In genomic region chr1:172612745-172613144, GRCm38 (mm10) we compare ENCODE assay signal across 15 mouse cellular contexts. TPM values are rescaled to one million over a fixed set of nuclear protein-coding genes. Genes with fewer than 3 reads are reported as not detected.
DNase-seq lines count a peak whose midpoint lies in the region; ATAC-seq and TF ChIP-seq lines count a peak whose summit lies in the region.
"Had no signal": no experiment of that assay in that cellular context is flagged by ENCODE, and none has a peak within 500 bp of the region (broad histone marks: within the 10 kb centered on the region; RNA-seq: fewer than 3 reads in every experiment).

No protein-coding gene starts in this region.

- DNase-seq in forebrain, postnatal 0 days, result no peak
- DNase-seq in forebrain, embryonic 14.5 days (ENCODE audit: low spot score), result no peak
- DNase-seq in layer of hippocampus, adult 2 months (ENCODE audit: low spot score in 2 of 2), result no peak
- no peak for DNase-seq in layer of hippocampus, postnatal 14 days (ENCODE audit: low spot score in 2 of 2)
- no peak for DNase-seq in CH12.LX (ENCODE audit: extremely low read depth)
- no peak for DNase-seq in brain, embryonic 14.5 days (ENCODE audit: low read depth)
- DNase-seq: cerebellum, adult 2 months; gastrocnemius, postnatal 25 days; lung, adult 2 months had no signal

- no peaks in the 10 kb centered on the region for H3K36me3 ChIP-seq in forebrain, postnatal 0 days (ENCODE audit: insufficient read depth)
- no peaks in the 10 kb centered on the region for H3K36me3 ChIP-seq in forebrain, embryonic 14.5 days (ENCODE audit: control insufficient read depth, insufficient read depth, low read length)
- no peaks in the 10 kb centered on the region for H3K36me3 ChIP-seq in CH12.LX (replicated peaks in 1 of 2; ENCODE audit: control insufficient read depth in 1 of 2, insufficient read depth in 1 of 2, low read length in 1 of 2)
- H3K36me3 ChIP-seq: hindbrain, embryonic 12.5 days; stomach, embryonic 15.5 days had no signal

- H3K4me3 ChIP-seq in forebrain, postnatal 0 days (ENCODE audit: low read depth, low read length), result no peak overlapping the region
- H3K4me3 ChIP-seq in forebrain, embryonic 14.5 days (ENCODE audit: low read depth, low read length), result no peak overlapping the region
- no peak overlapping the region for H3K4me3 ChIP-seq in layer of hippocampus, adult 2 months
- H3K4me3 ChIP-seq in CH12.LX (replicated peaks in 1 of 3; ENCODE audit: low read depth in 2 of 3, low read length in 2 of 3, poor library complexity in 1 of 3), result no peak overlapping the region
- H3K4me3 ChIP-seq: hindbrain, embryonic 12.5 days; stomach, embryonic 15.5 days had no signal

- 65% methylated on average over 1 of the region's 1 CpGs for WGBS in forebrain, postnatal 0 days
- 60% methylated on average over 1 of the region's 1 CpGs for WGBS in forebrain, embryonic 14.5 days

- no peak for ATAC-seq in forebrain, postnatal 0 days
- ATAC-seq in forebrain, embryonic 14.5 days, result no peak
- ATAC-seq in inflammation-experienced regulatory T-cells, adult 6 months, result no peak
- no peak for ATAC-seq in cerebellum, adult (ENCODE audit: insufficient number of reproducible peaks, low FRiP score, low TSS enrichment)

- no peak for TF ChIP-seq EP300 in CH12.LX (IDR thresholded peaks at IDR 0.05; ENCODE audit: low read length)

- TF ChIP-seq CTCF in forebrain, postnatal 0 days (IDR thresholded peaks at IDR 0.05; ENCODE audit: low read depth), result peak; percentile 65
- TF ChIP-seq CTCF in layer of hippocampus, adult 2 months (conservative IDR thresholded peaks at IDR 0.05), result peak; percentile 55
- peak in 1 of 2 experiments; percentile 70; a peak in 2 of 4 replicates for TF ChIP-seq CTCF in CH12.LX (conservative IDR thresholded peaks at IDR 0.05 in 1 of 2, IDR thresholded peaks at IDR 0.05 in 1 of 2; ENCODE audit: low read depth in 2 of 2, low read length in 2 of 2)
- peak; percentile 37; the same call in 1 of the 2 replicates for TF ChIP-seq CTCF in brain, embryonic 14.5 days (IDR thresholded peaks at IDR 0.05; ENCODE audit: borderline replicate concordance, extremely low read depth, insufficient read depth, insufficient read length)

- no peak for TF ChIP-seq POLR2A in CH12.LX (IDR thresholded peaks at IDR 0.05; ENCODE audit: low read depth, low read length)
- TF ChIP-seq POLR2A in brain, embryonic 14.5 days (IDR thresholded peaks at IDR 0.05; ENCODE audit: borderline replicate concordance, extremely low read depth, insufficient read depth, insufficient read length, poor library complexity, severe bottlenecking), result no peak

- dilution Hi-C loops in CH12.LX (cut with MboI; ENCODE audit: extremely low pct_ligation_motif_present, extremely low pct_unique_long_range_greater_than_20kb, low sequenced_read_pairs), result no loop called here

- peak; percentile 57 for TF ChIP-seq RAD21 in CH12.LX (IDR thresholded peaks at IDR 0.05; ENCODE audit: low read depth, low read length)

- no peak overlapping the region for H3K4me2 ChIP-seq in forebrain, postnatal 0 days (ENCODE audit: low read depth)
- no peak overlapping the region for H3K4me2 ChIP-seq in forebrain, embryonic 14.5 days (ENCODE audit: low read length)
- H3K4me2 ChIP-seq in CH12.LX (ENCODE audit: insufficient read depth, low read depth, poor library complexity, severe bottlenecking), result no peak overlapping the region
- H3K4me2 ChIP-seq: hindbrain, embryonic 12.5 days; stomach, embryonic 15.5 days had no signal

- H3K9ac ChIP-seq in forebrain, postnatal 0 days, result no peak overlapping the region
- no peak overlapping the region for H3K9ac ChIP-seq in forebrain, embryonic 14.5 days (ENCODE audit: low read length)
- no peak overlapping the region for H3K9ac ChIP-seq in CH12.LX (ENCODE audit: insufficient read depth, low read depth)
- H3K9ac ChIP-seq: hindbrain, embryonic 12.5 days; stomach, embryonic 15.5 days had no signal

- H3K27me3 ChIP-seq in forebrain, postnatal 0 days (ENCODE audit: insufficient read depth, low read length), result no peaks in the 10 kb centered on the region
- no peaks in the 10 kb centered on the region for H3K27me3 ChIP-seq in forebrain, embryonic 14.5 days (replicated peaks; ENCODE audit: control insufficient read depth, insufficient read depth, low read length)
- peaks cover 18% of the 10 kb centered on the region for H3K27me3 ChIP-seq in CH12.LX (replicated peaks)
- H3K27me3 ChIP-seq: hindbrain, embryonic 12.5 days; stomach, embryonic 15.5 days had no signal

- no peaks in the 10 kb centered on the region for H3K79me2 ChIP-seq in CH12.LX (replicated peaks; ENCODE audit: control insufficient read depth, extremely low read depth, insufficient read depth, poor library complexity, severe bottlenecking)

- in situ Hi-C loops in CH12.LX (cut with MboI; ENCODE audit: low pct_ligation_motif_present, low pct_unique_long_range_greater_than_20kb, low sequenced_read_pairs), result loop anchor here (25.0 kb wide), 1 partner anchor 200 kb away; no protein-coding TSS in a partner anchor

- H3K9me3 ChIP-seq in forebrain, postnatal 0 days (ENCODE audit: low read length), result no peaks in the 10 kb centered on the region
- H3K9me3 ChIP-seq in forebrain, embryonic 14.5 days (replicated peaks; ENCODE audit: control insufficient read depth, low read length), result no peaks in the 10 kb centered on the region
- no peaks in the 10 kb centered on the region for H3K9me3 ChIP-seq in CH12.LX (replicated peaks; ENCODE audit: low read length)
- H3K9me3 ChIP-seq: hindbrain, embryonic 12.5 days; stomach, embryonic 15.5 days had no signal

- H3K27ac ChIP-seq in forebrain, postnatal 0 days (ENCODE audit: low read depth, low read length), result no peak overlapping the region
- no peak overlapping the region for H3K27ac ChIP-seq in forebrain, embryonic 14.5 days (ENCODE audit: low read depth, low read length)
- no peak overlapping the region for H3K27ac ChIP-seq in layer of hippocampus, adult 2 months
- H3K27ac ChIP-seq in CH12.LX (ENCODE audit: insufficient read depth, low read depth), result no peak overlapping the region
- H3K27ac ChIP-seq: hindbrain, embryonic 12.5 days; stomach, embryonic 15.5 days had no signal

- 0 out of 2 replicates have a peak, but pooled peaks cover 5% of the 10 kb centered on the region for H3K4me1 ChIP-seq in forebrain, postnatal 0 days (ENCODE audit: insufficient read depth)
- H3K4me1 ChIP-seq in forebrain, embryonic 14.5 days (ENCODE audit: control insufficient read depth, insufficient read depth, low read length), result peaks cover 12% of the 10 kb centered on the region; the same call in 1 of the 2 replicates
- H3K4me1 ChIP-seq in CH12.LX (ENCODE audit: control insufficient read depth in 1 of 2, insufficient read depth in 2 of 2), result peaks cover 0 to 5% of the 10 kb centered on the region in 2 experiments; a peak in 1 of 4 replicates

TF ChIP-seq in CH12.LX, 34 proteins besides CTCF, POLR2A, EP300 and RAD21 (continues in another document):
- TF ChIP-seq SMC3 (IDR thresholded peaks at IDR 0.05; ENCODE audit: low read depth, low read length) (peak; percentile 73), RCOR1 (conservative IDR thresholded peaks at IDR 0.05; ENCODE audit: low read depth, low read length) (no peak)

RNA-seq across cellular contexts. Expression of gene Fcrl6, which starts 10.4 kb away (rescaled TPM):
- total RNA-seq in forebrain, postnatal 0 days (2014; rRNA removed), result not detected in 2 replicates
- 0.18 TPM in 1 of 2 replicates, not detected in the other for polyA plus RNA-seq in forebrain, postnatal 0 days (2015; fragmentation: Nextera tagmentation; extraction: Ambion mirVana)
- not detected in 2 replicates for polyA plus RNA-seq in forebrain, embryonic 14.5 days (2014; fragmentation: Nextera tagmentation; extraction: Ambion mirVana)
- total RNA-seq in layer of hippocampus, adult 2 months (2021), result not detected
- total RNA-seq in layer of hippocampus, postnatal 14 days (2021), result not detected
- total RNA-seq in CH12.LX (2012; rRNA removed), result not detected in 2 replicates
- total RNA-seq in CH12.LX (2014; rRNA removed), result not detected in 2 replicates
- polyA plus RNA-seq in CH12.LX (2012; ENCODE audit: insufficient read length, low read depth), result not detected in 2 replicates
- 0.12 and 0.21 TPM in 2 replicates for polyA plus RNA-seq in brain, embryonic 14.5 days (2012; rRNA removed)
- polyA plus RNA-seq in inflammation-experienced regulatory T-cells, adult 6 months (2017; shearing (Covaris generic)), result under 1 TPM in 1 of 3 experiments, not detected in 2; 0.28 TPM
- total RNA-seq: adrenal gland, adult 18-20 months; gastrocnemius, postnatal 25 days; left cerebral cortex, postnatal 36 days had no signal
- polyA plus RNA-seq: lung, adult 2 months; stomach, embryonic 15.5 days had no signal

RNA-seq across cellular contexts. Expression of gene Dusp23, which starts 20.0 kb away (rescaled TPM):
- 1.9 and 3.0 TPM in 2 replicates for total RNA-seq in forebrain, postnatal 0 days (2014; rRNA removed)
- polyA plus RNA-seq in forebrain, postnatal 0 days (2015; fragmentation: Nextera tagmentation; extraction: Ambion mirVana), result 8.0 and 8.9 TPM in 2 replicates
- 6.2 and 7.1 TPM in 2 replicates for polyA plus RNA-seq in forebrain, embryonic 14.5 days (2014; fragmentation: Nextera tagmentation; extraction: Ambion mirVana)
- 1 to 10 TPM; 6.6 to 7.5 TPM for total RNA-seq in layer of hippocampus, adult 2 months (2021)
- 1 to 10 TPM; 5.2 to 7.0 TPM for total RNA-seq in layer of hippocampus, postnatal 14 days (2021)
- total RNA-seq in CH12.LX (2012; rRNA removed) (0.25 and 0.30 TPM in 2 replicates), CH12.LX (2014; rRNA removed) (0.66 and 0.85 TPM in 2 replicates)
- polyA plus RNA-seq in CH12.LX (2012; ENCODE audit: insufficient read length, low read depth), result 1.4 and 1.7 TPM in 2 replicates
- 8.0 and 9.0 TPM in 2 replicates for polyA plus RNA-seq in brain, embryonic 14.5 days (2012; rRNA removed)
- polyA plus RNA-seq in inflammation-experienced regulatory T-cells, adult 6 months (2017; shearing (Covaris generic)), result 1 to 10 TPM; 5.1 to 9.2 (median 5.5) TPM

RNA-seq across cellular contexts. Expression of gene Slamf8, which starts 22.4 kb away (rescaled TPM):
- total RNA-seq in forebrain, postnatal 0 days (2014; rRNA removed), result not detected in 2 replicates
- polyA plus RNA-seq in forebrain, postnatal 0 days (2015; fragmentation: Nextera tagmentation; extraction: Ambion mirVana), result 0.08 TPM in 1 of 2 replicates, not detected in the other
- not detected in 2 replicates for polyA plus RNA-seq in forebrain, embryonic 14.5 days (2014; fragmentation: Nextera tagmentation; extraction: Ambion mirVana)
- total RNA-seq in layer of hippocampus, adult 2 months (2021), result not detected
- total RNA-seq in layer of hippocampus, postnatal 14 days (2021), result not detected
- total RNA-seq in CH12.LX (2012; rRNA removed), result 0.30 and 0.42 TPM in 2 replicates
- total RNA-seq in CH12.LX (2014; rRNA removed), result 1.00 and 1.1 TPM in 2 replicates
- 1.8 and 2.3 TPM in 2 replicates for polyA plus RNA-seq in CH12.LX (2012; ENCODE audit: insufficient read length, low read depth)
- 0.06 and 0.08 TPM in 2 replicates for polyA plus RNA-seq in brain, embryonic 14.5 days (2012; rRNA removed)
- 1 to 10 TPM in 2 of 3 experiments, under 1 TPM in 1; 0.40 to 1.6 (median 1.1) TPM for polyA plus RNA-seq in inflammation-experienced regulatory T-cells, adult 6 months (2017; shearing (Covaris generic))
- total RNA-seq: left cerebral cortex, postnatal 36 days had no signal
- polyA plus RNA-seq: hindbrain, embryonic 12.5 days had no signal

RNA-seq across cellular contexts. Expression of gene Vsig8, which starts 57.0 kb away (rescaled TPM):
- 0.71 and 1.0 TPM in 2 replicates for total RNA-seq in forebrain, postnatal 0 days (2014; rRNA removed)
- polyA plus RNA-seq in forebrain, postnatal 0 days (2015; fragmentation: Nextera tagmentation; extraction: Ambion mirVana), result 0.45 and 0.67 TPM in 2 replicates
- 0.11 and 0.28 TPM in 2 replicates for polyA plus RNA-seq in forebrain, embryonic 14.5 days (2014; fragmentation: Nextera tagmentation; extraction: Ambion mirVana)
- under 1 TPM; 0.41 to 0.61 TPM for total RNA-seq in layer of hippocampus, adult 2 months (2021)
- under 1 TPM; 0.71 to 0.74 TPM for total RNA-seq in layer of hippocampus, postnatal 14 days (2021)
- 0.13 and 0.17 TPM in 2 replicates for total RNA-seq in CH12.LX (2012; rRNA removed)
- total RNA-seq in CH12.LX (2014; rRNA removed), result not detected in 2 replicates
- polyA plus RNA-seq in CH12.LX (2012; ENCODE audit: insufficient read length, low read depth), result 0.18 and 0.29 TPM in 2 replicates
- 0.19 and 0.21 TPM in 2 replicates for polyA plus RNA-seq in brain, embryonic 14.5 days (2012; rRNA removed)
- not detected for polyA plus RNA-seq in inflammation-experienced regulatory T-cells, adult 6 months (2017; shearing (Covaris generic))
- total RNA-seq: gastrocnemius, postnatal 25 days had no signal
